Mouse (Mus musculus) stomach, postnatal 0 days (tissue): ENCODE measurements around the gene Psmb3. TPM values are rescaled to one million over a fixed set of nuclear protein-coding genes. Genes with fewer than 3 reads are reported as not detected.

ENCODE experiments used
- ATAC-seq: fragments of 200-750 bp; cut with Nextera tagmentation; 2 replicates; pipeline ENCODE4 v1.8.0; 2017; ENCODE audit not compliant: low FRiP score, low TSS enrichment
- DNase-seq: peaks from one replicate; pipeline ENCODE4 v3.0.0-alpha.2; 2016; ENCODE audit warnings: low spot score
- H3K27ac ChIP-seq: fragments of 300-500 bp; sonication (generic); replicated peaks from 2 replicates; pipeline ENCODE4 v1.5.1; 2014; ENCODE audit warnings: mild to moderate bottlenecking, control low read depth
- H3K27me3 ChIP-seq: fragments of 300-500 bp; sonication (generic); 2 replicates; pipeline ENCODE4 v1.6.1; 2014; ENCODE audit warnings: low read length; ENCODE audit not compliant: control insufficient read depth, insufficient read depth
- H3K36me3 ChIP-seq: fragments of 300-500 bp; sonication (generic); 2 replicates; pipeline ENCODE4 v1.6.1; 2014; ENCODE audit warnings: low read length, mixed read lengths; ENCODE audit not compliant: control insufficient read depth, insufficient read depth
- H3K4me1 ChIP-seq: fragments of 300-500 bp; sonication (generic); replicated peaks from 2 replicates; pipeline ENCODE4 v1.6.1; 2014; ENCODE audit warnings: antibody characterized with exemption; ENCODE audit not compliant: control insufficient read depth, insufficient read depth
- H3K4me2 ChIP-seq: fragments of 300-500 bp; sonication (generic); replicated peaks from 2 replicates; pipeline ENCODE4 v1.6.1; 2014; ENCODE audit warnings: low read depth, mild to moderate bottlenecking, control low read depth, moderate library complexity
- H3K4me3 ChIP-seq: fragments of 300-500 bp; sonication (generic); 2 replicates; pipeline ENCODE4 v1.5.1; 2014; ENCODE audit warnings: low read depth, low read length, control low read depth
- H3K9ac ChIP-seq: fragments of 300-500 bp; sonication (generic); 2 replicates; pipeline ENCODE4 v1.6.1; 2014; ENCODE audit warnings: mild to moderate bottlenecking, low read length, control low read depth, mixed read lengths
- H3K9me3 ChIP-seq: fragments of 300-500 bp; sonication (generic); 2 replicates; pipeline ENCODE4 v1.6.1; 2016; ENCODE audit warnings: low read length; ENCODE audit not compliant: control insufficient read depth
- CTCF ChIP-seq: IDR thresholded peaks from 2 replicates; pipeline ENCODE4 v1.5.1; 2016; ENCODE audit warnings: antibody characterized with exemption, low read depth, mild to moderate bottlenecking, moderate library complexity
- EP300 ChIP-seq: optimal IDR thresholded peaks from 2 replicates; pipeline ENCODE3; 2016; ENCODE audit warnings: antibody characterized with exemption
- WGBS: fragments of 180-500 bp; shearing (Covaris S2); extraction: QIAGEN DNeasy Blood & Tissue Kit; methylation state at CpG from one replicate; pipeline ENCODE4 v1.1.7; 2014; 5-methylcytosine and 5-hydroxymethylcytosine counted together
- polyA plus RNA-seq: library from polyadenylated mRNA; unstranded; fragments of >200 nt; fragmentation: Nextera tagmentation; extraction: Ambion mirVana; gene quantifications from 2 replicates; pipeline ENCODE4 v1.2.1, GENCODE M21; 2015

The Psmb3 gene
- polyA plus RNA-seq, 1 experiment from 2014 or later = 438 TPM

GRCm38 (mm10) chr11:97658751-97659266, 44.4 kb upstream of the Psmb3 start:
- no peak for TF ChIP-seq CTCF
- no peak for TF ChIP-seq EP300
- H3K4me1 ChIP-seq = 0 out of 2 replicates have a peak, but pooled peaks cover 11% of the 10 kb centered on the region
- H3K9ac ChIP-seq = peak overlapping the region; percentile 89; the same call in 1 of the 2 replicates
- H3K27ac ChIP-seq = peak overlapping the region; percentile 91; the same call in 1 of the 2 replicates
- H3K27me3 ChIP-seq = no peaks in the 10 kb centered on the region
- 51% methylated on average over 11 of the region's 11 CpGs for WGBS
- DNase-seq (no peak), ATAC-seq (no peak)
- H3K4me2 ChIP-seq = peak overlapping the region; percentile 89
- H3K4me3 ChIP-seq = peak overlapping the region; percentile 2; the same call in 1 of the 2 replicates
- H3K36me3 ChIP-seq = no peaks in the 10 kb centered on the region
- no peaks in the 10 kb centered on the region for H3K9me3 ChIP-seq

- peak overlapping the region; percentile 91 for H3K27ac ChIP-seq
- 7% methylated on average over 13 of the region's 13 CpGs for WGBS
- H3K9ac ChIP-seq = peak overlapping the region; percentile 89
- TF ChIP-seq CTCF = no peak
- no peak for TF ChIP-seq EP300
- DNase-seq = no peak
- H3K4me1 ChIP-seq = 0 out of 2 replicates have a peak, but pooled peaks cover 11% of the 10 kb centered on the region
- H3K27me3 ChIP-seq = no peaks in the 10 kb centered on the region
- no peaks in the 10 kb centered on the region for H3K9me3 ChIP-seq
- H3K36me3 ChIP-seq = no peaks in the 10 kb centered on the region
- no peak for ATAC-seq
- peak overlapping the region; percentile 79 for H3K4me3 ChIP-seq
- H3K4me2 ChIP-seq = peak overlapping the region; percentile 89
Measured at GRCm38 (mm10) chr11:97659267-97659989, 43.8 kb upstream of the Psmb3 start.

GRCm38 (mm10) chr11:97659990-97660714, 43.0 kb upstream of the Psmb3 start:
- Histone ChIP-seq H3K9me3 (no peaks in the 10 kb centered on the region), H3K36me3 (no peaks in the 10 kb centered on the region), H3K4me1 (0 out of 2 replicates have a peak, but pooled peaks cover 11% of the 10 kb centered on the region), H3K27me3 (no peaks in the 10 kb centered on the region), H3K9ac (peak overlapping the region; percentile 89), H3K4me2 (peak overlapping the region; percentile 89), H3K4me3 (peak overlapping the region; percentile 79), H3K27ac (peak overlapping the region; percentile 91)
- DNase-seq (peak; percentile 90), ATAC-seq (peak; percentile 85)
- TF ChIP-seq EP300 (no peak), CTCF (no peak)
- under 1% methylated on average over 52 of the region's 78 CpGs for WGBS

GRCm38 (mm10) chr11:97660734-97661647, 42.2 kb upstream of the Psmb3 start:
- peak overlapping the region; percentile 89 for H3K4me2 ChIP-seq
- H3K36me3 ChIP-seq = no peaks in the 10 kb centered on the region
- ATAC-seq (no peak), DNase-seq (no peak)
- no peaks in the 10 kb centered on the region for H3K9me3 ChIP-seq
- WGBS = 8% methylated on average over 27 of the region's 27 CpGs
- 0 out of 2 replicates have a peak, but pooled peaks cover 11% of the 10 kb centered on the region for H3K4me1 ChIP-seq
- H3K9ac ChIP-seq = peak overlapping the region; percentile 89
- H3K27me3 ChIP-seq = no peaks in the 10 kb centered on the region
- peak overlapping the region; percentile 79 for H3K4me3 ChIP-seq
- peak overlapping the region; percentile 92 for H3K27ac ChIP-seq
- TF ChIP-seq EP300 (no peak), CTCF (no peak)

GRCm38 (mm10) chr11:97661648-97662133, 41.5 kb upstream of the Psmb3 start:
- peak overlapping the region; percentile 50; the same call in 1 of the 2 replicates for H3K9ac ChIP-seq
- ATAC-seq (peak; percentile 11; the same call in 1 of the 2 replicates), DNase-seq (peak; percentile 86)
- H3K4me1 ChIP-seq = 0 out of 2 replicates have a peak, but pooled peaks cover 11% of the 10 kb centered on the region
- no peaks in the 10 kb centered on the region for H3K27me3 ChIP-seq
- TF ChIP-seq EP300 (no peak), CTCF (no peak)
- under 1% methylated on average over 20 of the region's 20 CpGs for WGBS
- H3K4me2 ChIP-seq = peak overlapping the region; percentile 89
- H3K27ac ChIP-seq = peak overlapping the region; percentile 92
- H3K4me3 ChIP-seq = peak overlapping the region; percentile 75
- no peaks in the 10 kb centered on the region for H3K9me3 ChIP-seq
- no peaks in the 10 kb centered on the region for H3K36me3 ChIP-seq
